ENCODE assay signal across 21 mouse cellular contexts in the genomic region with DNA sequence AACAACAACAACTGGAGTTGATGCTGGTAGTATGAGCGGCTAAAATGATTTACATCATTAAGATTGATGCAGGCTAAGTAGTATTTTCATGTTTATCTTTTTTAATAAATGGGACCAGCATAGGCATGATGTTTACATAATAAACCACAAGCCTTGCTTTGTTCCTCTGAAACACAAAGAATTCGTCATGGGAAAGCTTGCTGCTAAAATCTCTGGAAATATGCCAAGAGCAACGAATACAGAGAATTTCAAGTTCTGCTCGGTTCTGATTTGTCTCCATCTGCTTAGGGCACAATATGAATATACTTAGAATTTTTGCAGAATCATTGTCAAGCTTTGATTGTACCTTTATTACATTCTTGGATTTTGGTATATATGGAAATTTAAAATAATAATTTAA.
DNase-seq lines count a peak whose midpoint lies in the region; ATAC-seq and TF ChIP-seq lines count a peak whose summit lies in the region.
"Had no signal": no experiment of that assay in that cellular context is flagged by ENCODE, and none has a peak within 500 bp of the region (broad histone marks: within the 10 kb centered on the region; RNA-seq: fewer than 3 reads in every experiment).

No protein-coding gene starts in this region.

- H3K4me1 ChIP-seq in forebrain, postnatal 0 days (ENCODE audit: insufficient read depth): no peaks in the 10 kb centered on the region
- H3K4me1 ChIP-seq in forebrain, embryonic 10.5 days: no peaks in the 10 kb centered on the region
- H3K4me1 ChIP-seq: forebrain, embryonic 12.5 days; neural tube, embryonic 13.5 days had no signal

- 28% methylated on average over 4 of the region's 4 CpGs for WGBS in forebrain, postnatal 0 days
- WGBS in forebrain, embryonic 10.5 days: 84% methylated on average over 4 of the region's 4 CpGs

- no peak overlapping the region for H3K27ac ChIP-seq in forebrain, postnatal 0 days (ENCODE audit: low read depth, low read length)
- no peak overlapping the region for H3K27ac ChIP-seq in forebrain, embryonic 10.5 days
- H3K27ac ChIP-seq: forebrain, embryonic 12.5 days; neural tube, embryonic 13.5 days had no signal

- no peak overlapping the region for H3K4me3 ChIP-seq in forebrain, postnatal 0 days (ENCODE audit: low read depth, low read length)
- no peak overlapping the region for H3K4me3 ChIP-seq in forebrain, embryonic 10.5 days
- H3K4me3 ChIP-seq: forebrain, embryonic 12.5 days; neural tube, embryonic 13.5 days had no signal

- H3K27me3 ChIP-seq in forebrain, postnatal 0 days (ENCODE audit: insufficient read depth, low read length): no peaks in the 10 kb centered on the region
- no peaks in the 10 kb centered on the region for H3K27me3 ChIP-seq in forebrain, embryonic 10.5 days (ENCODE audit: poor library complexity, severe bottlenecking)
- H3K27me3 ChIP-seq: forebrain, embryonic 12.5 days; neural tube, embryonic 13.5 days had no signal

- H3K36me3 ChIP-seq in forebrain, postnatal 0 days (ENCODE audit: insufficient read depth): no peaks in the 10 kb centered on the region
- no peaks in the 10 kb centered on the region for H3K36me3 ChIP-seq in forebrain, embryonic 10.5 days (replicated peaks)
- H3K36me3 ChIP-seq: forebrain, embryonic 12.5 days; neural tube, embryonic 13.5 days had no signal

- peak; percentile 43 for ATAC-seq in forebrain, postnatal 0 days
- no peak for ATAC-seq in activated CD4-positive, CD25-positive, alpha-beta regulatory T cell, adult 4 months

- DNase-seq in forebrain, postnatal 0 days: peak; percentile 11
- no peak for DNase-seq in forebrain, embryonic 10.5 days (ENCODE audit: extremely low spot score, low spot score)
- peak; percentile 8 for DNase-seq in layer of hippocampus, adult 9-10 months (ENCODE audit: low spot score)
- DNase-seq in layer of hippocampus, postnatal 25 days (ENCODE audit: extremely low spot score in 1 of 2, low spot score in 1 of 2): no peak
- peak; percentile 56 for DNase-seq in 3T3-L1 (ENCODE audit: low read depth, low spot score)
- DNase-seq in adipocyte (ENCODE audit: low spot score): peak; percentile 29
- no peak for DNase-seq in adrenal gland, postnatal 10 days
- DNase-seq: adrenal gland, postnatal 25 days; embryo, embryonic 11 days; gastrocnemius, postnatal 14 days; heart, adult 18-20 months; heart, postnatal 4 days; kidney, adult 18-20 months; kidney, postnatal 36 days; left cerebral cortex, postnatal 4 days; liver; spleen, adult 18-20 months; thymus, postnatal 4 days had no signal

- no peaks in the 10 kb centered on the region for H3K9me3 ChIP-seq in forebrain, postnatal 0 days (ENCODE audit: low read length)
- no peaks in the 10 kb centered on the region for H3K9me3 ChIP-seq in forebrain, embryonic 10.5 days
- H3K9me3 ChIP-seq: forebrain, embryonic 12.5 days; neural tube, embryonic 13.5 days had no signal

- no peak for TF ChIP-seq CTCF in forebrain, postnatal 0 days (IDR thresholded peaks at IDR 0.05; ENCODE audit: low read depth)

- H3K9ac ChIP-seq in forebrain, postnatal 0 days: no peak overlapping the region
- H3K9ac ChIP-seq: forebrain, embryonic 12.5 days; neural tube, embryonic 13.5 days had no signal

- H3K4me2 ChIP-seq in forebrain, postnatal 0 days (ENCODE audit: low read depth): no peak overlapping the region
- H3K4me2 ChIP-seq: forebrain, embryonic 12.5 days; neural tube, embryonic 13.5 days had no signal

Comparison
In these comparisons a context has a peak if more than half of its experiments do, and no peak if none do; other contexts are left out.
1. DNase-seq: peak in forebrain, postnatal 0 days (single experiment), layer of hippocampus, adult 9-10 months (single experiment), 3T3-L1 (single experiment) and adipocyte (single experiment); none in forebrain, embryonic 10.5 days (single experiment), layer of hippocampus, postnatal 25 days (0 of 2) and adrenal gland, postnatal 10 days (single experiment).